Mouse (Mus musculus) gastrocnemius, postnatal 10 days (tissue): ENCODE data around the gene Paics. TPM values are rescaled to one million over a fixed set of nuclear protein-coding genes. Genes with fewer than 3 reads are reported as not detected.

ENCODE experiments used
- DNase-seq: peaks from one replicate; pipeline ENCODE4 v3.0.0; 2021; ENCODE audit warnings: mixed read lengths
- total RNA-seq, 2 experiments: library from RNA; stranded (reverse); gene quantifications; 2 replicates each; pipeline ENCODE4 v1.2.3; 2021

The Paics gene
- total RNA-seq, 2 experiments from 2014 or later: 141 to 143 TPM

DNA sequence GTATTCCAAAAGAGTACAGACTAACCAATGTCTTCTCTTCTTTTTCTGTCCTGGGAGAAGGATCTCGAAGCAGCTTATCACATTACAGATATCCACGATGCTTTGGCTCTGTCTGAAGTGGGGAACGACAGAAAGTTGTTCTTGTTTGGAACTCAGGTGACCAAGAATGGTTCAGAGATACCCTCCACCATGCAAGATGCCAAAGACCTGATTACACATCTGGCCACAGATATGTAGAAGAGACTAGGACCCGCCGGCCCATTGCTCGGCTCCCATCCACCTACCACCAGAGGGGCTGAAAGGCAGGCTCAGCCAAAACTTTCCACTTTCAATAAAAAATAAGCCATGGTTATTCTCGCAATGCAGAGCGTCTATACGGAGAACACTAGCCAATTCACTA is 59.2 kb downstream of the Paics start:
- no peak for DNase-seq

DNA sequence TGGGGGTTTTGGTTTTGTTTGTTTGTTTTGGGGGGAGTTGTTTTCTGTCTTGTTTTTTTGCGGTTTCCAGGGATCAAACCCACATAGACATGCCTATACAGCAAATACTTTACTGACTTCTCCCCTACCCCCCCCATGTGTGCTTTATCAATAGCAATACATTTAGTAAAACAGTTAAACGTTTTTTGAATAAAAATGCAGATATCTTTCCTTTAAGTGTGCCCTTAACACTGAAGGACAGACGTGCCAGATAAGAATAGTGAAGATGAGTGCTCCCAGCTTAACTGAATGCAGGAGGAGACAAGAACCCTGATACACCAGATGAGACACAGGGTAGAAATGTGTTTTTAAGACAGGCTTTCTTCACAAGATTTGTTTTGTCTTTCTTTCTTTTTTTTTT is 60.0 kb downstream of the Paics start:
- no peak for DNase-seq

- DNase-seq: no peak
These were observed 62.1 kb downstream of the Paics start for GRCm38 (mm10) chr5:77013171-77013570.

DNA sequence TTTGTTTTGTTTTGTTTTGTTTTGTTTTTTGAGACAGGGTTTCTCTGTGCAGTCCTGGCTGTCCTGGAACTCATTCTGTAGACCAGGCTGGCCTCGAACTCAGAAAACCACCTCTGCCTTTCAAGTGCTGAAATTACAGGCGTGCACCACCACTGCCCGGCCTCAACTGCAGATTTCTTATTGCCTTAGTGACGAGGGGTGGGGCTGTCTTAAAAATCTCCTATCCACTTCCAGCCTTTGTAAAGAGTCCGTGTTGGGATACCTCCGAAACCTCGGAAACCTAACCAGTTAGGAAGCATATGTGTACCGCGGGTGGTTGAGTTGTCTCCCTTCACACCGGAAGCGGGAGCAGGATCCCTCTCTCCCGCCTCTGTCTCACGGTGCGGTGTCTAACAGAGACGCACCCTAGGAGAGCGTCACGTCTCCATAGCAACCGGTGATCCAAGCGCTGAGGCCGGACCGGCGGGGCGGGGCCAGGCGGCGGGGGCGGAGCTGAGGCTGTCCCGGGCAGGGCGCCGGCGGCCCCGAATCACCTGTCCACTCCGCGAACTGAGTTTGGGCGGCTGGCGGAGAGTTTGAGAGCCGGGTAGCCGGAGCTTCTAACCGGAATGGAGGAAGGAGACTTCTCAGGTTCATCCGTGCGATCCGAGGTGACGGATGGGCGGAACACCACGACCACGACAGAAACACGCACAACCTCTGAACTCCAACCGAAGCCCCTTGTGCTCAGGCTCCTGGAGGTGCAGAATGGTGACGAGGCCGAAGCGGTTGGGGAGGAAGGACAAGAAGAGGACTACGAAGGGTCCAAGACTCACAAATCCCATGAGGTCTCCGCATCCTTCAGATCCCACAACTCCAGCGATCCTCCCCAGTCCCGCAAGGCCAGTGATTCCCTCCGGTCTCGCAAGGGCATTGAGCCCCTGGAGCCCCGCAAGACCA is 64.7 kb downstream of the Paics start, which contains the start of gene Thegl:
TSS of gene Thegl (plus strand) at position 480 of the 939 bp plus-strand sequence.
- peak; percentile 79 for DNase-seq

Other genes starting within 250 kb of the Paics start
- gene Aasdh, start 45.8 kb upstream of the Paics start, total RNA-seq: 10 to 100 TPM; 10.6 to 12.2 TPM
- 10 to 100 TPM; 35.0 to 35.3 TPM for gene Ppat, start 271 bp downstream of the Paics start, total RNA-seq
- 10 to 100 TPM; 67.8 to 75.8 TPM for gene Srp72, start 23.4 kb downstream of the Paics start, total RNA-seq
- not detected for gene Arl9, start 52.7 kb downstream of the Paics start, total RNA-seq
- gene Thegl, start 64.7 kb downstream of the Paics start, total RNA-seq: not detected
- gene Hopx, start 163.8 kb downstream of the Paics start, total RNA-seq: 10 to 100 TPM; 11.2 to 13.9 TPM